In the genomic region with DNA sequence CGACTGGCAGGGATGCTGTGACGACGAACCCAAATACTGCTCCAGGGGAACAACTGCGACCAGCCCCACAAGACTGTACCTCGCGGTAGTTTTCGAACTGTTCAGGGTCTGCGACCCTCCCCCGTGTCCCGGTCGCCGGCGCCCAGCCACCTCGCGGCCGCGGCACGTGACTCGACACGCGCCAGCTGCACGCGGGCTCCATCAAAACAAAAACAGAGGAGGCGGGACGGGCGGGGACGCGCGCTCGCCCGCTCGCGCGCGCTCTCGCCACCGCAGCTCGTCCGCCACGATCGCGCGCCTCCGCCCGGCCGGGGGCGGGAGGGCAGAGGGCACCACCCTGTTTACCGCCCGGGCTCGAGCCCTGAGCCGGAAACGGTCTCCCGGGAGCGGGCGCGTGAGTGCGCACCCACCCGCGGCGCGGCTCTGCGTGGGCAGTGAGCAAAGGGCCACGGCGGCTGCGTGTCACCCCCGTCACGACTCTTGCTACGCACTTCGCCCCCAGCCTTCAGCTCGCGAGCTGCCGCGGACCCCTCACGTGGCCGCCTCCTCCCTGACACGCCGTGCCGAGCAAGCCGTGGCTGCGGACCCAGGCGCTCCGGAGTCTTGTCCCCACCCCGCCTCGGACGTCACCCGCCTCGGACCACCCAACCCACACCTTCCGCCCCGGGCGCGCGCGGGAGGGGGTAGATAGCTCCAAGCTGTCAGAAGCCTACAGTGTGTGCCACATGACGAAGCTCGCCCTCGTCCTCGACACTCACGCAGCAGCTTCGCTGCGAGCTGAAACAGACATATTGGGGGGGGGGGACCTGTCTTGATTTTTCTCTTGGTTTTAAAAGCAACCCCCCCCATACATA, we compare ENCODE assay signal across 8 mouse cellular contexts.
DNase-seq lines count a peak whose midpoint lies in the region; ATAC-seq and TF ChIP-seq lines count a peak whose summit lies in the region.

No protein-coding gene starts in this region.

- peak overlapping the region; percentile 100 for H3K4me2 ChIP-seq in embryonic facial prominence, embryonic 12.5 days (replicated peaks)
- peak overlapping the region; percentile 100 for H3K4me2 ChIP-seq in limb, embryonic 12.5 days
- peak overlapping the region; percentile 100 for H3K4me2 ChIP-seq in midbrain, embryonic 13.5 days (replicated peaks)

- H3K4me1 ChIP-seq in embryonic facial prominence, embryonic 12.5 days = peaks cover 24% of the 10 kb centered on the region
- H3K4me1 ChIP-seq in limb, embryonic 12.5 days (replicated peaks) = peaks cover 32% of the 10 kb centered on the region
- peaks cover 37% of the 10 kb centered on the region for H3K4me1 ChIP-seq in midbrain, embryonic 13.5 days (replicated peaks)
- peaks cover 6% of the 10 kb centered on the region for H3K4me1 ChIP-seq in small intestine, adult 2 months (ENCODE audit: control insufficient read depth, insufficient read depth, insufficient read length, low read length)

- under 1% methylated on average over 99 of the region's 100 CpGs for WGBS in embryonic facial prominence, embryonic 12.5 days
- WGBS in limb, embryonic 12.5 days = under 1% methylated on average over 100 of the region's 100 CpGs
- WGBS in midbrain, embryonic 13.5 days = under 1% methylated on average over 96 of the region's 100 CpGs
- under 1% methylated on average over 100 of the region's 100 CpGs for WGBS in small intestine, adult 2 months

- TF ChIP-seq POLR2A in small intestine, adult 2 months (IDR thresholded peaks at IDR 0.05; ENCODE audit: low read depth, low read length) = peak; percentile 76; the same call in 1 of the 2 replicates

- no peaks in the 10 kb centered on the region for H3K9me3 ChIP-seq in embryonic facial prominence, embryonic 12.5 days
- no peaks in the 10 kb centered on the region for H3K9me3 ChIP-seq in limb, embryonic 12.5 days
- H3K9me3 ChIP-seq in midbrain, embryonic 13.5 days = no peaks in the 10 kb centered on the region

- peak overlapping the region; percentile 66 for H3K9ac ChIP-seq in embryonic facial prominence, embryonic 12.5 days
- peak overlapping the region; percentile 54 for H3K9ac ChIP-seq in limb, embryonic 12.5 days (replicated peaks)
- H3K9ac ChIP-seq in midbrain, embryonic 13.5 days (replicated peaks) = peak overlapping the region; percentile 74

- peaks cover 71% of the 10 kb centered on the region for H3K27me3 ChIP-seq in embryonic facial prominence, embryonic 12.5 days
- H3K27me3 ChIP-seq in limb, embryonic 12.5 days = peaks cover 75% of the 10 kb centered on the region
- H3K27me3 ChIP-seq in midbrain, embryonic 13.5 days = peaks cover 66% of the 10 kb centered on the region
- peaks cover 18% of the 10 kb centered on the region for H3K27me3 ChIP-seq in small intestine, adult 2 months (ENCODE audit: control insufficient read depth, insufficient read depth, low read length)

- peak; percentile 95 for DNase-seq in adrenal gland, postnatal 10 days
- DNase-seq in heart, adult 8-10 months (ENCODE audit: low spot score) = peak; percentile 93
- peak; percentile 92 to 93 for DNase-seq in kidney, adult 8-10 months

- TF ChIP-seq CTCF in small intestine, adult 2 months (IDR thresholded peaks at IDR 0.05; ENCODE audit: extremely low read depth, insufficient read length, insufficient replicate concordance, low read depth, low read length) = no peak

- peak overlapping the region; percentile 68 for H3K4me3 ChIP-seq in embryonic facial prominence, embryonic 12.5 days
- peak overlapping the region; percentile 76 for H3K4me3 ChIP-seq in limb, embryonic 12.5 days (replicated peaks)
- peak overlapping the region; percentile 79 for H3K4me3 ChIP-seq in midbrain, embryonic 13.5 days (replicated peaks)
- peak overlapping the region; percentile 83 for H3K4me3 ChIP-seq in small intestine, adult 2 months (ENCODE audit: low read depth, low read length)

- H3K27ac ChIP-seq in embryonic facial prominence, embryonic 12.5 days = no peak overlapping the region
- no peak overlapping the region for H3K27ac ChIP-seq in limb, embryonic 12.5 days
- no peak overlapping the region for H3K27ac ChIP-seq in midbrain, embryonic 13.5 days
- peak overlapping the region; percentile 86 for H3K27ac ChIP-seq in small intestine, adult 2 months (ENCODE audit: insufficient read depth, low read depth, low read length)

- ATAC-seq in embryonic facial prominence, embryonic 12.5 days (ENCODE audit: insufficient number of reproducible peaks, insufficient read depth, low FRiP score, low TSS enrichment) = peak; percentile 18; the same call in 1 of the 2 replicates
- peak; percentile 66 for ATAC-seq in limb, embryonic 12.5 days (ENCODE audit: insufficient number of reproducible peaks, insufficient read depth, low FRiP score, low TSS enrichment, low read depth)
- ATAC-seq in midbrain, embryonic 13.5 days = peak; percentile 74
- no peak for ATAC-seq in erythroid progenitor cell, adult 5-6 weeks (replicated peaks; ENCODE audit: low FRiP score, poor library complexity, severe bottlenecking)

- no peaks in the 10 kb centered on the region for H3K36me3 ChIP-seq in embryonic facial prominence, embryonic 12.5 days
- H3K36me3 ChIP-seq in limb, embryonic 12.5 days = no peaks in the 10 kb centered on the region
- H3K36me3 ChIP-seq in midbrain, embryonic 13.5 days = no peaks in the 10 kb centered on the region
- no peaks in the 10 kb centered on the region for H3K36me3 ChIP-seq in small intestine, adult 2 months (ENCODE audit: control insufficient read depth, insufficient read depth, low read length)
